Mouse (Mus musculus): ENCODE data around the gene Vkorc1. TPM values are rescaled to one million over a fixed set of nuclear protein-coding genes. Genes with fewer than 3 reads are reported as not detected.
"Not testable (repeated sequence)": the region's sequence is repeated elsewhere in the genome, so short reads cannot be mapped to it uniquely, and the experiment has no call there.

Vkorc1 gene
- 123 and 130 TPM in 2 replicates for polyA plus RNA-seq (2015; fragmentation: Nextera tagmentation; extraction: Ambion mirVana)

DNA sequence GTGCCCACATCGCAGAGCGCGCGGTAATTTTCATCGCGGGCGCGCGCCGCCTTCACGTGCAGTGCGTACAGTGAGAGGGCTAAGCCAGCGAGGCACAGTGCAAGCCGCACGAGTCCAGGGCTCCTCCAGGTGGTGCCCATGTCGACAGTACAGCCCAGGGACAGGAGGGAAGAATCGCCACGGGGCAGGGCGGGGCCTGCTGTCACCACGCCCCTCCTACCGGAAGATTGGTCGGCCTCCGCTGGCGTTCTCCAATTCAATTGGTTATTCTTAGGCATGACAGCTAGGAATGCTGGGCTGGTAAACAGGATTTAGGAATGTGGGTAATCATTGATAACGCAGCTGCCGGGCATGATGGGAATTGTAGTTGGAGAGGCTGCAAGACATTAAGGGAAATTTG is at the start of gene Vkorc1, which contains the start of gene Gm21974:
Vkorc1 (minus strand) TSS at position 176 of the 400 bp plus-strand sequence.
Gm21974 (minus strand) TSS at position 13 of the 400 bp plus-strand sequence.
- Histone ChIP-seq H3K27ac (replicated peaks) (peak within 1 kb of the TSS; percentile 72), H3K9ac (ENCODE audit: low read length) (peak within 1 kb of the TSS; percentile 70), H3K27me3 (ENCODE audit: control insufficient read depth, insufficient read depth, low read length) (no peaks in the 10 kb centered on the region), H3K9me3 (ENCODE audit: control insufficient read depth, low read length) (no peaks in the 10 kb centered on the region), H3K4me1 (replicated peaks; ENCODE audit: control insufficient read depth, insufficient read depth) (no peaks in the 10 kb centered on the region), H3K4me2 (replicated peaks; ENCODE audit: low read depth) (peak within 1 kb of the TSS; percentile 79), H3K4me3 (ENCODE audit: low read depth, low read length) (peak within 1 kb of the TSS; percentile 59), H3K36me3 (ENCODE audit: control insufficient read depth, insufficient read depth, low read length) (no peaks in the 10 kb centered on the region; the same call in 1 of the 2 replicates)
- DNase-seq (ENCODE audit: low spot score) (peak; percentile 98), ATAC-seq (ENCODE audit: low FRiP score, low TSS enrichment) (peak; percentile 96)
- WGBS, result under 1% methylated on average over 26 of the region's 26 CpGs
- no peak for TF ChIP-seq EP300 (optimal IDR thresholded peaks at IDR 0.05)
- TF ChIP-seq CTCF (IDR thresholded peaks at IDR 0.05; ENCODE audit: low read depth), result peak; percentile 69

GRCm38 (mm10) chr7:127944614-127945013 is 49.2 kb upstream of the Vkorc1 start:
- ATAC-seq (ENCODE audit: low FRiP score, low TSS enrichment) (peak; percentile 51), DNase-seq (ENCODE audit: low spot score) (peak; percentile 55)
- Histone ChIP-seq H3K27ac (replicated peaks) (no peak overlapping the region), H3K4me1 (replicated peaks; ENCODE audit: control insufficient read depth, insufficient read depth) (no peaks in the 10 kb centered on the region), H3K4me3 (ENCODE audit: low read depth, low read length) (no peak overlapping the region), H3K9ac (ENCODE audit: low read length) (no peak overlapping the region), H3K4me2 (replicated peaks; ENCODE audit: low read depth) (peak overlapping the region; percentile 25; the same call in 1 of the 2 replicates), H3K27me3 (ENCODE audit: control insufficient read depth, insufficient read depth, low read length) (no peaks in the 10 kb centered on the region), H3K9me3 (ENCODE audit: control insufficient read depth, low read length) (no peaks in the 10 kb centered on the region), H3K36me3 (ENCODE audit: control insufficient read depth, insufficient read depth, low read length) (no peaks in the 10 kb centered on the region)
- no peak for TF ChIP-seq CTCF (IDR thresholded peaks at IDR 0.05; ENCODE audit: low read depth)
- TF ChIP-seq EP300 (optimal IDR thresholded peaks at IDR 0.05), result no peak
- 7% methylated on average over 23 of the region's 23 CpGs for WGBS

DNA sequence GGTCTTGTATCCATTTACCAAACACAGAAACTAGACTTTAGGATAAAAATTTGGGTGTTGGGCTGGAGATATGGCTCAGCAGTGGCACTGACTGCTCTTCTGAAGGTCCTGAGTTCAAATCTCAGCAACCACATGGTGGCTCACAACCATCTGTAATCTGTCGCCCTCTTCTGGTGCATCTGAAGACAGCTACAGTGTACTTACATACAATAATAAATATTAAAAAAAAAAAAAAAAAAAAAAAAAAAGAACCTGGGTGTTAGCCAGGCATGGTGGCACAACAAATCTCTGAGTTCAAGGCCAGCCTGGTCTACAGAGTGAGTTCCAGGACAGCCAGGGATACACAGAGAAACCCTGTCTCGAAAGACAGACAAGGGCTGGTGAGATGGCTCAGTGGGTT is 46.7 kb upstream of the Vkorc1 start:
- TF ChIP-seq CTCF (IDR thresholded peaks at IDR 0.05; ENCODE audit: low read depth), result peak; percentile 53
- H3K4me3 ChIP-seq (ENCODE audit: low read depth, low read length); H3K27ac ChIP-seq (replicated peaks); H3K9me3 ChIP-seq (ENCODE audit: control insufficient read depth, low read length); H3K4me2 ChIP-seq (replicated peaks; ENCODE audit: low read depth); H3K9ac ChIP-seq (ENCODE audit: low read length); DNase-seq (ENCODE audit: low spot score); H3K27me3 ChIP-seq (ENCODE audit: control insufficient read depth, insufficient read depth, low read length); ATAC-seq (ENCODE audit: low FRiP score, low TSS enrichment); H3K36me3 ChIP-seq (ENCODE audit: control insufficient read depth, insufficient read depth, low read length); H3K4me1 ChIP-seq (replicated peaks; ENCODE audit: control insufficient read depth, insufficient read depth): not testable (repeated sequence)
- WGBS, result 46% methylated on average over 2 of the region's 2 CpGs

DNA sequence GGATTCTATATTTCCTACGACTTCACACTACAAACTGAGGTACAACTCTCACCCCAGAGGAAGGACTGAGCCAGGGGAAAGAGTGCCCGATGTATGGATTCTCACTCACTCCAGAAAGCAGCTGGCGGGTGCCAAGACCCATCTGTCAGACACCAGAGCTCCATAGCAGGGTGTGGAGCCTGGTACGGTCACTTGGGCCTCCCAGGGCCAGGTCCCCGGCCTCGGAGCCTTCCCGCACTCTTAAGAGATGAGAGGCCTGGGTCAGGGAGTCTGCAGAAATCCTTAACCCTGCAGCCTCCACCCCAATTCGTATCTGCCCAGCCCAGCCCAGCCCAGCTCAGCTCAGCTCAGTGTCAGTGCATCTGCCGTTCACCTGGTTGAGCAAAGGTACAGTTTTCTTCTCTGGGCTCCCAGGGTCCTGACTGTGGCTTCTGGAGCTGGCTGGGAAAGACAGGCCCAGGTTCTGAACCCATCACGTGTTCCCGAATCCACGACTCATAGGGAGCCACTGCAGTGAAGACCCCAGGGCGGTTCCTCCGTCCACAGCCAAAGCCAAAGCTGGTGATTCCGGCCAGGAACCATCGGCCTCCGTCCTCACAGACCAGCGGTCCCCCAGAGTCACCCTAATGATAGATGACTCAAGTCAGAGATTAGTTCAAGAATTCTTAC is 40.9 kb upstream of the Vkorc1 start:
- H3K4me2 ChIP-seq (replicated peaks; ENCODE audit: low read depth), result peak overlapping the region; percentile 98
- DNase-seq (ENCODE audit: low spot score) (no peak), ATAC-seq (ENCODE audit: low FRiP score, low TSS enrichment) (no peak)
- no peaks in the 10 kb centered on the region for H3K27me3 ChIP-seq (ENCODE audit: control insufficient read depth, insufficient read depth, low read length)
- no peak for TF ChIP-seq EP300 (optimal IDR thresholded peaks at IDR 0.05)
- no peak for TF ChIP-seq CTCF (IDR thresholded peaks at IDR 0.05; ENCODE audit: low read depth)
- no peaks in the 10 kb centered on the region for H3K36me3 ChIP-seq (ENCODE audit: control insufficient read depth, insufficient read depth, low read length)
- H3K27ac ChIP-seq (replicated peaks), result peak overlapping the region; percentile 89; the same call in 1 of the 2 replicates
- peak overlapping the region; percentile 80 for H3K9ac ChIP-seq (ENCODE audit: low read length)
- peak overlapping the region; percentile 67 for H3K4me3 ChIP-seq (ENCODE audit: low read depth, low read length)
- no peaks in the 10 kb centered on the region for H3K9me3 ChIP-seq (ENCODE audit: control insufficient read depth, low read length)
- H3K4me1 ChIP-seq (replicated peaks; ENCODE audit: control insufficient read depth, insufficient read depth), result peaks cover 3% of the 10 kb centered on the region; the same call in 1 of the 2 replicates
- WGBS, result 48% methylated on average over 18 of the region's 18 CpGs

DNA sequence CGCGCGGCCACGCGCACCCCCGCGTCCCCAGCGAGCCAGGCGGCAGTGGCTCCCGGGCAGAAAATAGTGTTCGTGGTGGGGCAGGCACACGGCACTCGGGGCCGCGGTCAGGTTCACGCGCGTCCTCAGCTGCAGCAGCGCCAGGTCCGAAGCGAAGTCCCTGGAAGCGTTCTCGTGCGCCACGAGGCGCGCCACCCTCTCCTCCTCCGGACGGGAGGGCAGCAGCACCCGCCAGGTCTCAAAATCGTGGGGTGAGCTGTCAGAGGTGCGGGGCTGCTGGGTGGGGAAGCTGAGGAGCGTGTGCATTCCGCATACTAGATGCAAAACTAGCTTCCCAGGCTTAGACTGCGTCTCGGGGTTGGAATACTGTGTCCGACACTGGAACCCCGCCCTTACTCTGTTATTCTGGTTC is 40.3 kb upstream of the Vkorc1 start:
- DNase-seq (ENCODE audit: low spot score), result no peak
- no peaks in the 10 kb centered on the region for H3K27me3 ChIP-seq (ENCODE audit: control insufficient read depth, insufficient read depth, low read length)
- peaks cover 5% of the 10 kb centered on the region for H3K4me1 ChIP-seq (replicated peaks; ENCODE audit: control insufficient read depth, insufficient read depth)
- ATAC-seq (ENCODE audit: low FRiP score, low TSS enrichment), result peak; percentile 22
- H3K36me3 ChIP-seq (ENCODE audit: control insufficient read depth, insufficient read depth, low read length), result no peaks in the 10 kb centered on the region
- H3K27ac ChIP-seq (replicated peaks), result peak overlapping the region; percentile 89
- H3K9ac ChIP-seq (ENCODE audit: low read length), result peak overlapping the region; percentile 80
- no peak for TF ChIP-seq CTCF (IDR thresholded peaks at IDR 0.05; ENCODE audit: low read depth)
- TF ChIP-seq EP300 (optimal IDR thresholded peaks at IDR 0.05), result no peak
- H3K4me2 ChIP-seq (replicated peaks; ENCODE audit: low read depth), result peak overlapping the region; percentile 98
- peak overlapping the region; percentile 67 for H3K4me3 ChIP-seq (ENCODE audit: low read depth, low read length)
- H3K9me3 ChIP-seq (ENCODE audit: control insufficient read depth, low read length), result no peaks in the 10 kb centered on the region
- WGBS, result under 1% methylated on average over 38 of the region's 38 CpGs

Data from stomach, postnatal 0 days (tissue).